Mouse (Mus musculus) myocyte (in vitro differentiated cells): ENCODE measurements around the gene 1110002E22Rik. TPM values are rescaled to one million over a fixed set of nuclear protein-coding genes. Genes with fewer than 3 reads are reported as not detected.
A peak's percentile ranks its signal among the peaks of the same experiment; 100 is the strongest.

ENCODE experiments used
- H3K27me3 ChIP-seq: one replicate; pipeline ENCODE4 v1.6.1; 2011; ENCODE audit not compliant: control insufficient read depth, insufficient read depth, insufficient read length
- H3K36me3 ChIP-seq: one replicate; pipeline ENCODE4 v1.6.1; 2011; ENCODE audit not compliant: control insufficient read depth, insufficient read depth
- H3K4me2 ChIP-seq: one replicate; pipeline ENCODE4 v1.6.1; 2011; ENCODE audit warnings: low read depth, control low read depth
- H3K4me3 ChIP-seq: one replicate; pipeline ENCODE4 v1.5.1; 2011; ENCODE audit warnings: mild to moderate bottlenecking, control low read depth, moderate library complexity
- H3K79me2 ChIP-seq: one replicate; pipeline ENCODE4 v1.6.1; 2011; ENCODE audit not compliant: control insufficient read depth, insufficient read depth
- H3ac ChIP-seq: one replicate; pipeline ENCODE4 v1.6.1; 2011; ENCODE audit not compliant: control insufficient read depth, insufficient read length
- CEBPB ChIP-seq: IDR thresholded peaks from 2 replicates; pipeline ENCODE4 v1.6.1; 2011; ENCODE audit warnings: mild to moderate bottlenecking, moderate library complexity; ENCODE audit not compliant: poor library complexity, insufficient read depth, severe bottlenecking
- E2F4 ChIP-seq: IDR thresholded peaks from one replicate; pipeline ENCODE4 v1.6.1; 2011; ENCODE audit warnings: mild to moderate bottlenecking, control low read depth, moderate library complexity; ENCODE audit not compliant: insufficient read depth
- MAX ChIP-seq: IDR thresholded peaks from one replicate; pipeline ENCODE4 v1.6.1; 2011; ENCODE audit warnings: low read depth, mild to moderate bottlenecking, control low read depth
- MYOD1 ChIP-seq, 3 experiments: IDR thresholded peaks; one replicate each; pipeline ENCODE4 v1.6.1; 2011; ENCODE audit warnings: control low read depth in 2 of 3, low read depth in 2 of 3, mild to moderate bottlenecking in 2 of 3, moderate library complexity in 1 of 3; ENCODE audit not compliant: insufficient read length in 2 of 3, control insufficient read depth in 1 of 3
- MYOG ChIP-seq, 3 experiments: IDR thresholded peaks; one replicate each; pipeline ENCODE4 v1.6.1; 2011; ENCODE audit warnings: control low read depth in 2 of 3, low read depth in 2 of 3, mild to moderate bottlenecking in 2 of 3; ENCODE audit not compliant: insufficient read length in 2 of 3, control insufficient read depth in 1 of 3, insufficient read depth in 1 of 3
- POLR2A ChIP-seq: IDR thresholded peaks from one replicate; pipeline ENCODE4 v1.6.1; 2011; ENCODE audit warnings: low read depth, mild to moderate bottlenecking, control low read depth, moderate library complexity; ENCODE audit not compliant: insufficient read length
- POLR2AphosphoS2 ChIP-seq: IDR thresholded peaks from one replicate; pipeline ENCODE4 v1.6.1; 2011; ENCODE audit warnings: low read depth, control low read depth; ENCODE audit not compliant: insufficient read length
- REST ChIP-seq: IDR thresholded peaks from one replicate; pipeline ENCODE4 v1.6.1; 2011; ENCODE audit warnings: mild to moderate bottlenecking, control low read depth, moderate library complexity; ENCODE audit not compliant: insufficient read depth, insufficient read length
- SRF ChIP-seq: IDR thresholded peaks from one replicate; pipeline ENCODE4 v1.6.1; 2011; ENCODE audit warnings: low read depth; ENCODE audit not compliant: control insufficient read depth, insufficient read length
- TCF12 ChIP-seq: IDR thresholded peaks from one replicate; pipeline ENCODE4 v1.6.1; 2011; ENCODE audit warnings: mild to moderate bottlenecking, control low read depth; ENCODE audit not compliant: poor library complexity, insufficient read depth, severe bottlenecking
- TCF3 ChIP-seq: IDR thresholded peaks from one replicate; pipeline ENCODE4 v1.6.1; 2011; ENCODE audit warnings: low read depth, control low read depth; ENCODE audit not compliant: insufficient read length
- USF1 ChIP-seq: IDR thresholded peaks from one replicate; pipeline ENCODE4 v1.6.1; 2011; ENCODE audit warnings: low read depth, mild to moderate bottlenecking, control low read depth, moderate library complexity
- polyA plus RNA-seq: library from polyadenylated mRNA; unstranded; fragments of >200 nt; fragmentation: generic; extraction: Trizol; gene quantifications from one replicate; pipeline ENCODE4 v1.2.1, GENCODE M21; 2012; ENCODE audit warnings: missing spikeins

1110002E22Rik gene
- polyA plus RNA-seq, 1 experiment = 22.3 TPM

- peak overlapping the region; percentile 86 for H3K4me3 ChIP-seq
- TF ChIP-seq POLR2A (no peak), MYOD1 (IDR thresholded peaks at IDR 0.05; ENCODE audit: control insufficient read depth in 1 of 3, insufficient read length in 2 of 3, low read depth in 2 of 3) (no peak), CEBPB (no peak), E2F4 (no peak), POLR2AphosphoS2 (peak; percentile 38), REST (no peak)
- H3K4me2 ChIP-seq = peak overlapping the region; percentile 93
- no peaks in the 10 kb centered on the region for H3K27me3 ChIP-seq
- H3K79me2 ChIP-seq = peaks cover 78% of the 10 kb centered on the region
- H3K36me3 ChIP-seq = peaks cover 12% of the 10 kb centered on the region
- peak overlapping the region; percentile 75 for H3ac ChIP-seq
Observed at GRCm38 (mm10) chr3:138068103-138068502, 3.3 kb downstream of the 1110002E22Rik start.

GRCm38 (mm10) chr3:138069756-138070511 is 5.1 kb downstream of the 1110002E22Rik start:
- Histone ChIP-seq H3K4me3 (peak overlapping the region; percentile 86), H3K4me2 (peak overlapping the region; percentile 93)
- TF ChIP-seq MYOD1 (IDR thresholded peaks at IDR 0.05; ENCODE audit: control insufficient read depth in 1 of 3, insufficient read length in 2 of 3, low read depth in 2 of 3) (peak in 2 of 3 experiments; percentile 25 to 44), MAX (no peak), CEBPB (no peak), POLR2AphosphoS2 (peak; percentile 55), POLR2A (peak; percentile 38), MYOG (IDR thresholded peaks at IDR 0.05; ENCODE audit: control insufficient read depth in 1 of 3, insufficient read depth in 1 of 3, insufficient read length in 2 of 3, low read depth in 2 of 3) (peak in 1 of 3 experiments; percentile 44)

GRCm38 (mm10) chr3:138071004-138071403 is 6.2 kb downstream of the 1110002E22Rik start:
- Histone ChIP-seq H3K27me3 (no peaks in the 10 kb centered on the region), H3K4me2 (peak overlapping the region; percentile 93), H3ac (peak overlapping the region; percentile 75), H3K36me3 (peaks cover 21% of the 10 kb centered on the region), H3K79me2 (peaks cover 100% of the 10 kb centered on the region), H3K4me3 (peak overlapping the region; percentile 86)
- TF ChIP-seq TCF12 = no peak
- TF ChIP-seq POLR2AphosphoS2 = peak; percentile 50
- TF ChIP-seq POLR2A = peak; percentile 35

More at GRCm38 (mm10) chr3:138069756-138070511, 5.1 kb downstream of the 1110002E22Rik start:
- peaks cover 96% of the 10 kb centered on the region for H3K79me2 ChIP-seq
- H3K36me3 ChIP-seq = peaks cover 19% of the 10 kb centered on the region
- peak overlapping the region; percentile 75 for H3ac ChIP-seq
- no peaks in the 10 kb centered on the region for H3K27me3 ChIP-seq

GRCm38 (mm10) chr3:138071476-138072073 is 6.7 kb downstream of the 1110002E22Rik start:
- peaks cover 100% of the 10 kb centered on the region for H3K79me2 ChIP-seq
- no peak for TF ChIP-seq TCF12
- TF ChIP-seq REST = no peak
- no peak for TF ChIP-seq TCF3
- TF ChIP-seq SRF = no peak
- TF ChIP-seq POLR2A = no peak
- TF ChIP-seq USF1 = no peak
- no peak for TF ChIP-seq POLR2AphosphoS2
- TF ChIP-seq CEBPB = no peak
- no peak for TF ChIP-seq E2F4
- TF ChIP-seq MYOD1 (IDR thresholded peaks at IDR 0.05; ENCODE audit: control insufficient read depth in 1 of 3, insufficient read length in 2 of 3, low read depth in 2 of 3) = no peak
- no peak for TF ChIP-seq MAX
- TF ChIP-seq MYOG (IDR thresholded peaks at IDR 0.05; ENCODE audit: control insufficient read depth in 1 of 3, insufficient read depth in 1 of 3, insufficient read length in 2 of 3, low read depth in 2 of 3) = no peak
- peaks cover 21% of the 10 kb centered on the region for H3K36me3 ChIP-seq
- peak overlapping the region; percentile 75 for H3ac ChIP-seq
- no peaks in the 10 kb centered on the region for H3K27me3 ChIP-seq
- H3K4me3 ChIP-seq = peak overlapping the region; percentile 86
- peak overlapping the region; percentile 93 for H3K4me2 ChIP-seq

- Histone ChIP-seq H3K79me2 (peaks cover 74% of the 10 kb centered on the region), H3ac (peak overlapping the region; percentile 53), H3K36me3 (peaks cover 41% of the 10 kb centered on the region), H3K4me2 (peak overlapping the region; percentile 93), H3K27me3 (no peaks in the 10 kb centered on the region), H3K4me3 (peak overlapping the region; percentile 86)
- TF ChIP-seq TCF12 (no peak), POLR2AphosphoS2 (peak; percentile 70), CEBPB (no peak), USF1 (no peak), POLR2A (peak; percentile 39), SRF (no peak), MYOD1 (IDR thresholded peaks at IDR 0.05; ENCODE audit: control insufficient read depth in 1 of 3, insufficient read length in 2 of 3, low read depth in 2 of 3) (no peak)
Observed at GRCm38 (mm10) chr3:138074214-138074613, 9.4 kb downstream of the 1110002E22Rik start.
